Comparison of ENCODE assay signal across 9 mouse cellular contexts in the genomic region with DNA sequence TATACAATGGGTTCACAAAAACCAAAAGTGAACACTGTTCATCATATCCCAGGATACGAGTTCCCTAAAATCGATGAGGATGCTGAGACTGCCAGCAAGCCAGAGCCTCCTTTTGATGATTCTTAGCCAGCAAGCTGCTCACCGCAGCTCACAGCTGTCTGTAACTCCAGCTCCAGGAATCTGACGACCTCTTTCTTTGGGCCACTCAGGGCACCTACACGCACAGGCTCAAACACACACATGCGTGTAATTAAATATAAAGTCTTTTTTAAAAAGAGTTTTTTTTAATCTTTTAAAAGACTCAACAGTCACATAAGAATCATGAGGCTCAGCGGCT.
DNase-seq lines count a peak whose midpoint lies in the region; ATAC-seq and TF ChIP-seq lines count a peak whose summit lies in the region.
"Had no signal": no experiment of that assay in that cellular context is flagged by ENCODE, and none has a peak within 500 bp of the region (broad histone marks: within the 10 kb centered on the region; RNA-seq: fewer than 3 reads in every experiment).

No protein-coding gene starts in this region.

- H3K9me3 ChIP-seq in hindbrain, embryonic 10.5 days: no peaks in the 10 kb centered on the region
- no peaks in the 10 kb centered on the region for H3K9me3 ChIP-seq in hindbrain, embryonic 11.5 days (ENCODE audit: control insufficient read depth, low read length)
- no peaks in the 10 kb centered on the region for H3K9me3 ChIP-seq in hindbrain, embryonic 14.5 days (ENCODE audit: control insufficient read depth, low read length)
- H3K9me3 ChIP-seq in midbrain, embryonic 11.5 days (ENCODE audit: control insufficient read depth, low read length): no peaks in the 10 kb centered on the region

- no peak overlapping the region for H3K9ac ChIP-seq in hindbrain, embryonic 11.5 days (ENCODE audit: low read depth, low read length)
- no peak overlapping the region for H3K9ac ChIP-seq in hindbrain, embryonic 14.5 days
- H3K9ac ChIP-seq in midbrain, embryonic 11.5 days (ENCODE audit: low read length): no peak overlapping the region

- no peak for TF ChIP-seq CTCF in bone marrow macrophage, adult 2 months (IDR thresholded peaks at IDR 0.05; ENCODE audit: low read depth, low read length)

- no peak for TF ChIP-seq POLR2A in bone marrow macrophage, adult 2 months (IDR thresholded peaks at IDR 0.05; ENCODE audit: borderline replicate concordance, low read depth, low read length)

- no peaks in the 10 kb centered on the region for H3K36me3 ChIP-seq in hindbrain, embryonic 10.5 days
- no peaks in the 10 kb centered on the region for H3K36me3 ChIP-seq in hindbrain, embryonic 11.5 days (ENCODE audit: control insufficient read depth, insufficient read depth, low read length)
- no peaks in the 10 kb centered on the region for H3K36me3 ChIP-seq in hindbrain, embryonic 14.5 days (replicated peaks; ENCODE audit: control insufficient read depth, insufficient read depth)
- no peaks in the 10 kb centered on the region for H3K36me3 ChIP-seq in midbrain, embryonic 11.5 days (ENCODE audit: control insufficient read depth, insufficient read depth, low read length)

- WGBS in hindbrain, embryonic 10.5 days: 49% methylated on average over 7 of the region's 7 CpGs
- WGBS in hindbrain, embryonic 11.5 days: 44% methylated on average over 7 of the region's 7 CpGs
- 41% methylated on average over 7 of the region's 7 CpGs for WGBS in hindbrain, embryonic 14.5 days
- 45% methylated on average over 7 of the region's 7 CpGs for WGBS in midbrain, embryonic 11.5 days

- H3K4me1 ChIP-seq in hindbrain, embryonic 10.5 days (replicated peaks): peaks cover 19% of the 10 kb centered on the region
- H3K4me1 ChIP-seq in hindbrain, embryonic 11.5 days (replicated peaks; ENCODE audit: control insufficient read depth, insufficient read depth, low read length): no peaks in the 10 kb centered on the region
- H3K4me1 ChIP-seq in bone marrow macrophage, adult 2 months (ENCODE audit: control insufficient read depth, insufficient read depth, low read length): peaks cover 60% of the 10 kb centered on the region
- H3K4me1 ChIP-seq in hindbrain, embryonic 14.5 days (replicated peaks; ENCODE audit: control insufficient read depth, insufficient read depth, low read length): peaks cover 6% of the 10 kb centered on the region; the same call in 1 of the 2 replicates
- peaks cover 2% of the 10 kb centered on the region; the same call in 1 of the 2 replicates for H3K4me1 ChIP-seq in midbrain, embryonic 11.5 days (ENCODE audit: control insufficient read depth, insufficient read depth, low read length)

- H3K4me2 ChIP-seq in hindbrain, embryonic 11.5 days (replicated peaks; ENCODE audit: low read depth, low read length): no peak overlapping the region
- peak overlapping the region; percentile 59 for H3K4me2 ChIP-seq in hindbrain, embryonic 14.5 days (replicated peaks)
- peak overlapping the region; percentile 64 for H3K4me2 ChIP-seq in midbrain, embryonic 11.5 days

- H3K27ac ChIP-seq in hindbrain, embryonic 10.5 days: no peak overlapping the region
- no peak overlapping the region for H3K27ac ChIP-seq in hindbrain, embryonic 11.5 days (ENCODE audit: low read depth, low read length)
- peak overlapping the region; percentile 83 for H3K27ac ChIP-seq in bone marrow macrophage, adult 2 months (ENCODE audit: insufficient read depth, low read depth, low read length)
- no peak overlapping the region for H3K27ac ChIP-seq in hindbrain, embryonic 14.5 days
- H3K27ac ChIP-seq in midbrain, embryonic 11.5 days (ENCODE audit: low read depth, low read length): no peak overlapping the region

- H3K4me3 ChIP-seq in hindbrain, embryonic 10.5 days: peak overlapping the region; percentile 50; the same call in 1 of the 2 replicates
- H3K4me3 ChIP-seq in hindbrain, embryonic 11.5 days (ENCODE audit: low read depth, low read length): no peak overlapping the region
- peak overlapping the region; percentile 60 for H3K4me3 ChIP-seq in bone marrow macrophage, adult 2 months (ENCODE audit: insufficient read depth, low read length)
- no peak overlapping the region for H3K4me3 ChIP-seq in hindbrain, embryonic 14.5 days (replicated peaks; ENCODE audit: low read length)
- H3K4me3 ChIP-seq in midbrain, embryonic 11.5 days (ENCODE audit: low read depth, low read length): no peak overlapping the region

- peaks cover 10% of the 10 kb centered on the region; the same call in 1 of the 2 replicates for H3K27me3 ChIP-seq in hindbrain, embryonic 10.5 days (ENCODE audit: insufficient read depth, poor library complexity, severe bottlenecking)
- no peaks in the 10 kb centered on the region for H3K27me3 ChIP-seq in hindbrain, embryonic 11.5 days (ENCODE audit: control insufficient read depth, insufficient read depth, low read length)
- H3K27me3 ChIP-seq in hindbrain, embryonic 14.5 days (ENCODE audit: control insufficient read depth, insufficient read depth, low read length): no peaks in the 10 kb centered on the region
- H3K27me3 ChIP-seq in midbrain, embryonic 11.5 days (ENCODE audit: control insufficient read depth, insufficient read depth, low read length): no peaks in the 10 kb centered on the region

- no peak for DNase-seq in hindbrain, embryonic 10.5 days (ENCODE audit: low spot score)
- no peak for DNase-seq in hindbrain, embryonic 11.5 days (ENCODE audit: low spot score)
- no peak for DNase-seq in hindbrain, embryonic 14.5 days (ENCODE audit: low spot score)
- no peak for DNase-seq in midbrain, embryonic 11.5 days (ENCODE audit: low spot score, missing footprints)
- no peak for DNase-seq in layer of hippocampus, adult 11-12 months (ENCODE audit: low spot score)
- DNase-seq in gastrocnemius, postnatal 4 days (ENCODE audit: low spot score in 2 of 2): no peak
- no peak for DNase-seq in gastrocnemius, postnatal 36 days
- DNase-seq: cerebellum, adult 9-10 months had no signal

- no peak for ATAC-seq in hindbrain, embryonic 11.5 days (ENCODE audit: low FRiP score)
- ATAC-seq in hindbrain, embryonic 14.5 days (ENCODE audit: low FRiP score): no peak
- no peak for ATAC-seq in midbrain, embryonic 11.5 days (ENCODE audit: low FRiP score)

- intact Hi-C loops in gastrocnemius, postnatal 36 days (cut with DNase I): no loop called here

Comparison
In these comparisons a context has a peak if more than half of its experiments do, and no peak if none do; other contexts are left out.
1. H3K4me3 ChIP-seq: peak in hindbrain, embryonic 10.5 days (single experiment) and bone marrow macrophage, adult 2 months (single experiment); none in hindbrain, embryonic 11.5 days (single experiment), hindbrain, embryonic 14.5 days (single experiment) and midbrain, embryonic 11.5 days (single experiment).